Mouse (Mus musculus): ENCODE results near the gene Gm20828. TPM values are rescaled to one million over a fixed set of nuclear protein-coding genes. Genes with fewer than 3 reads are reported as not detected.
"Not testable (repeated sequence)": the region's sequence is repeated elsewhere in the genome, so short reads cannot be mapped to it uniquely, and the experiment has no call there.

The Gm20828 gene
- polyA plus RNA-seq (2015; fragmentation: Nextera tagmentation; extraction: Ambion mirVana): not detected in 2 replicates

- not testable (repeated sequence) for H3K36me3 ChIP-seq; ATAC-seq (replicated peaks; ENCODE audit: low FRiP score); H3K4me1 ChIP-seq; H3K4me3 ChIP-seq (replicated peaks); H3K27me3 ChIP-seq; H3K9me3 ChIP-seq (replicated peaks); H3K4me2 ChIP-seq; H3K27ac ChIP-seq; H3K9ac ChIP-seq
- WGBS: no CpG with 5 or more reads among the region's 3 CpGs
Observed at GRCm38 (mm10) chrY:11199274-11199673, at the start of gene Gm20828. Gene Gm20828, minus strand, starts transcription at chrY:11199374.

All from kidney, embryonic 15.5 days (tissue).